Mouse (Mus musculus) urinary bladder, adult 18-20 months (tissue): Measurements from ENCODE around the gene Sirt2.

Experiments
- DNase-seq, 2 experiments: peaks; one replicate each; pipeline ENCODE4 v3.0.0; 2022; ENCODE audit warnings: low spot score in 2 of 2, mixed read lengths in 2 of 2

The Sirt2 gene

GRCm38 (mm10) chr7:28795832-28796231 lies 29.3 kb downstream of the Sirt2 start:
- no peak for DNase-seq

- DNase-seq, result peak; percentile 70 to 71
These were observed 30.0 kb downstream of the Sirt2 start for GRCm38 (mm10) chr7:28796562-28796975.

- no peak for DNase-seq
These were observed 33.5 kb downstream of the Sirt2 start for GRCm38 (mm10) chr7:28799994-28800393.

GRCm38 (mm10) chr7:28801451-28801850 lies 34.9 kb downstream of the Sirt2 start:
- no peak for DNase-seq

- peak in 1 of 2 experiments; percentile 80 for DNase-seq
These were observed 35.6 kb downstream of the Sirt2 start for GRCm38 (mm10) chr7:28801901-28802670.

GRCm38 (mm10) chr7:28802846-28803588 lies 36.5 kb downstream of the Sirt2 start:
- DNase-seq, result no peak

- DNase-seq, result no peak
These were observed 37.2 kb downstream of the Sirt2 start for GRCm38 (mm10) chr7:28803756-28804155.

- no peak for DNase-seq
These were observed 40.3 kb downstream of the Sirt2 start for GRCm38 (mm10) chr7:28806869-28807268.

GRCm38 (mm10) chr7:28807641-28808220 lies 41.2 kb downstream of the Sirt2 start:
- no peak for DNase-seq

GRCm38 (mm10) chr7:28808221-28808941 lies 41.8 kb downstream of the Sirt2 start, which contains the start of gene Hnrnpl:
TSS of gene Hnrnpl (plus strand) at chr7:28808541.
- peak in 1 of 2 experiments; percentile 61 for DNase-seq

GRCm38 (mm10) chr7:28808957-28809393 lies 42.4 kb downstream of the Sirt2 start:
- peak; percentile 95 for DNase-seq

GRCm38 (mm10) chr7:28809401-28810089 lies 43.0 kb downstream of the Sirt2 start:
- DNase-seq, result peak; percentile 39 to 56

- peak; percentile 96 to 98 for DNase-seq
These were observed 43.9 kb downstream of the Sirt2 start for GRCm38 (mm10) chr7:28810107-28811066.

GRCm38 (mm10) chr7:28811228-28811627 lies 44.7 kb downstream of the Sirt2 start:
- DNase-seq, result peak; percentile 71 to 89

GRCm38 (mm10) chr7:28811640-28812275 lies 45.2 kb downstream of the Sirt2 start:
- no peak for DNase-seq

GRCm38 (mm10) chr7:28812436-28812835 lies 45.9 kb downstream of the Sirt2 start:
- DNase-seq, result no peak

GRCm38 (mm10) chr7:28812949-28813348 lies 46.4 kb downstream of the Sirt2 start:
- DNase-seq, result no peak

GRCm38 (mm10) chr7:28814306-28815034 lies 47.9 kb downstream of the Sirt2 start:
- no peak for DNase-seq

GRCm38 (mm10) chr7:28815230-28815629 lies 48.7 kb downstream of the Sirt2 start:
- DNase-seq, result no peak
